Mouse (Mus musculus) heart, embryonic 12.5 days (tissue): ENCODE data around the gene Cdh6. TPM values are rescaled to one million over a fixed set of nuclear protein-coding genes. Genes with fewer than 3 reads are reported as not detected.
A peak's percentile ranks its signal among the peaks of the same experiment; 100 is the strongest.

Experiments used
- ATAC-seq: fragments of 200-750 bp; cut with Nextera tagmentation; 2 replicates; pipeline ENCODE4 v1.8.0; 2017; ENCODE audit warnings: moderate TSS enrichment, moderate library complexity; ENCODE audit not compliant: insufficient number of reproducible peaks, low FRiP score
- H3K27ac ChIP-seq: fragments of 300-500 bp; sonication (generic); 2 replicates; pipeline ENCODE4 v1.5.1; 2016; ENCODE audit warnings: mild to moderate bottlenecking, moderate library complexity; ENCODE audit not compliant: poor library complexity, severe bottlenecking
- H3K27me3 ChIP-seq: fragments of 300-500 bp; sonication (generic); replicated peaks from 2 replicates; pipeline ENCODE4 v1.6.1; 2016; ENCODE audit warnings: mild to moderate bottlenecking, moderate library complexity
- H3K36me3 ChIP-seq: fragments of 300-500 bp; sonication (generic); 2 replicates; pipeline ENCODE4 v1.6.1; 2016; ENCODE audit warnings: mild to moderate bottlenecking, moderate library complexity
- H3K4me1 ChIP-seq: fragments of 300-500 bp; sonication (generic); replicated peaks from 2 replicates; pipeline ENCODE4 v1.6.1; 2016; ENCODE audit warnings: mild to moderate bottlenecking
- H3K4me2 ChIP-seq: fragments of 300-500 bp; sonication (generic); 2 replicates; pipeline ENCODE4 v1.6.1; 2016; ENCODE audit warnings: mild to moderate bottlenecking, moderate library complexity
- H3K4me3 ChIP-seq: fragments of 300-500 bp; sonication (generic); 2 replicates; pipeline ENCODE4 v1.5.1; 2016; ENCODE audit warnings: mild to moderate bottlenecking
- H3K9ac ChIP-seq: fragments of 300-500 bp; sonication (generic); 2 replicates; pipeline ENCODE4 v1.6.1; 2016; ENCODE audit warnings: mild to moderate bottlenecking, moderate library complexity
- H3K9me3 ChIP-seq: fragments of 300-500 bp; sonication (generic); replicated peaks from 2 replicates; pipeline ENCODE4 v1.6.1; 2016; ENCODE audit warnings: mild to moderate bottlenecking, moderate library complexity
- WGBS: fragments of 180-500 bp; shearing (Covaris S2); methylation state at CpG from one replicate; pipeline ENCODE4 v1.1.7; 2016; 5-methylcytosine and 5-hydroxymethylcytosine counted together
- polyA plus RNA-seq: library from polyadenylated mRNA; unstranded; fragments of >200 nt; fragmentation: Nextera tagmentation; extraction: Ambion mirVana; gene quantifications from 2 replicates; pipeline ENCODE4 v1.2.1, GENCODE M21; 2016

Cdh6 gene
- polyA plus RNA-seq, 1 experiment from 2014 or later, result 2.7 TPM

GRCm38 (mm10) chr15:13183661-13184060, 10.2 kb upstream of the Cdh6 start:
- no peak overlapping the region for H3K4me3 ChIP-seq
- no peak for ATAC-seq
- no peaks in the 10 kb centered on the region for H3K36me3 ChIP-seq
- H3K9ac ChIP-seq, result no peak overlapping the region
- 82% methylated on average over 5 of the region's 5 CpGs for WGBS
- no peaks in the 10 kb centered on the region for H3K27me3 ChIP-seq
- no peaks in the 10 kb centered on the region for H3K9me3 ChIP-seq
- no peak overlapping the region for H3K27ac ChIP-seq
- no peak overlapping the region for H3K4me2 ChIP-seq
- H3K4me1 ChIP-seq, result no peaks in the 10 kb centered on the region

GRCm38 (mm10) chr15:13181430-13181829, 8.0 kb upstream of the Cdh6 start:
- H3K9ac ChIP-seq, result no peak overlapping the region
- no peaks in the 10 kb centered on the region for H3K4me1 ChIP-seq
- H3K4me3 ChIP-seq, result no peak overlapping the region
- H3K27me3 ChIP-seq, result 0 out of 2 replicates have a peak, but pooled peaks cover 3% of the 10 kb centered on the region
- WGBS, result 81% methylated on average over 8 of the region's 8 CpGs
- ATAC-seq, result no peak
- H3K27ac ChIP-seq, result no peak overlapping the region
- no peaks in the 10 kb centered on the region for H3K9me3 ChIP-seq
- no peaks in the 10 kb centered on the region for H3K36me3 ChIP-seq
- H3K4me2 ChIP-seq, result no peak overlapping the region

- Histone ChIP-seq H3K27me3 (0 out of 2 replicates have a peak, but pooled peaks cover 4% of the 10 kb centered on the region), H3K9me3 (no peaks in the 10 kb centered on the region), H3K4me1 (no peaks in the 10 kb centered on the region), H3K36me3 (no peaks in the 10 kb centered on the region), H3K9ac (no peak overlapping the region), H3K27ac (no peak overlapping the region), H3K4me2 (no peak overlapping the region), H3K4me3 (no peak overlapping the region)
- 47% methylated on average over 4 of the region's 4 CpGs for WGBS
- ATAC-seq, result no peak
Observed at GRCm38 (mm10) chr15:13181014-13181413, 7.5 kb upstream of the Cdh6 start.

GRCm38 (mm10) chr15:13175978-13176377, 2.5 kb upstream of the Cdh6 start:
- Histone ChIP-seq H3K9me3 (no peaks in the 10 kb centered on the region), H3K27ac (no peak overlapping the region), H3K4me1 (peaks cover 12% of the 10 kb centered on the region), H3K36me3 (no peaks in the 10 kb centered on the region), H3K9ac (no peak overlapping the region), H3K27me3 (peaks cover 9% of the 10 kb centered on the region), H3K4me2 (no peak overlapping the region), H3K4me3 (no peak overlapping the region)
- WGBS, result 16% methylated on average over 9 of the region's 9 CpGs
- ATAC-seq, result no peak

GRCm38 (mm10) chr15:13174618-13174980, 1.1 kb upstream of the Cdh6 start:
- peaks cover 9% of the 10 kb centered on the region for H3K27me3 ChIP-seq
- peak overlapping the region; percentile 65 for H3K4me3 ChIP-seq
- 24% methylated on average over 6 of the region's 6 CpGs for WGBS
- H3K27ac ChIP-seq, result no peak overlapping the region
- peak overlapping the region; percentile 97 for H3K4me2 ChIP-seq
- H3K9ac ChIP-seq, result no peak overlapping the region
- ATAC-seq, result no peak
- no peaks in the 10 kb centered on the region for H3K36me3 ChIP-seq
- no peaks in the 10 kb centered on the region for H3K9me3 ChIP-seq
- H3K4me1 ChIP-seq, result peaks cover 12% of the 10 kb centered on the region

- H3K4me1 ChIP-seq, result peaks cover 12% of the 10 kb centered on the region
- no peak for ATAC-seq
- no peaks in the 10 kb centered on the region for H3K36me3 ChIP-seq
- WGBS, result under 1% methylated on average over 27 of the region's 27 CpGs
- peak overlapping the region; percentile 97 for H3K4me2 ChIP-seq
- H3K4me3 ChIP-seq, result peak overlapping the region; percentile 65
- H3K9ac ChIP-seq, result peak overlapping the region; percentile 67; the same call in 1 of the 2 replicates
- H3K9me3 ChIP-seq, result no peaks in the 10 kb centered on the region
- peaks cover 9% of the 10 kb centered on the region for H3K27me3 ChIP-seq
- H3K27ac ChIP-seq, result no peak overlapping the region
Observed at GRCm38 (mm10) chr15:13173840-13174617, 554 bp upstream of the Cdh6 start.

- H3K4me1 ChIP-seq, result peaks cover 12% of the 10 kb centered on the region
- H3K9me3 ChIP-seq, result no peaks in the 10 kb centered on the region
- peak overlapping the region; percentile 65 for H3K4me3 ChIP-seq
- no peak overlapping the region for H3K27ac ChIP-seq
- H3K9ac ChIP-seq, result peak overlapping the region; percentile 67
- WGBS, result under 1% methylated on average over 26 of the region's 26 CpGs
- H3K36me3 ChIP-seq, result no peaks in the 10 kb centered on the region
- H3K4me2 ChIP-seq, result peak overlapping the region; percentile 97
- peaks cover 9% of the 10 kb centered on the region for H3K27me3 ChIP-seq
- ATAC-seq, result no peak; the same call in 1 of the 2 replicates
Observed at GRCm38 (mm10) chr15:13172365-13173070, 957 bp downstream of the Cdh6 start.

- ATAC-seq, result no peak
- Histone ChIP-seq H3K9me3 (no peaks in the 10 kb centered on the region), H3K27me3 (peaks cover 9% of the 10 kb centered on the region), H3K4me3 (peak overlapping the region; percentile 65), H3K36me3 (no peaks in the 10 kb centered on the region), H3K4me1 (peaks cover 12% of the 10 kb centered on the region), H3K27ac (no peak overlapping the region), H3K4me2 (peak overlapping the region; percentile 97), H3K9ac (peak overlapping the region; percentile 67)
- 5% methylated on average over 16 of the region's 16 CpGs for WGBS
Observed at GRCm38 (mm10) chr15:13171486-13172364, 1.8 kb downstream of the Cdh6 start.

GRCm38 (mm10) chr15:13165094-13165885, 8.2 kb downstream of the Cdh6 start:
- ATAC-seq, result no peak
- Histone ChIP-seq H3K4me2 (no peak overlapping the region), H3K27ac (no peak overlapping the region), H3K4me1 (no peaks in the 10 kb centered on the region), H3K36me3 (no peaks in the 10 kb centered on the region), H3K9ac (no peak overlapping the region), H3K9me3 (no peaks in the 10 kb centered on the region), H3K4me3 (no peak overlapping the region), H3K27me3 (no peaks in the 10 kb centered on the region)
- 83% methylated on average over 13 of the region's 13 CpGs for WGBS

- Histone ChIP-seq H3K36me3 (no peaks in the 10 kb centered on the region), H3K27ac (no peak overlapping the region), H3K27me3 (no peaks in the 10 kb centered on the region), H3K9ac (no peak overlapping the region), H3K4me1 (no peaks in the 10 kb centered on the region), H3K9me3 (no peaks in the 10 kb centered on the region), H3K4me3 (no peak overlapping the region), H3K4me2 (no peak overlapping the region)
- ATAC-seq, result no peak
- WGBS, result 84% methylated on average over 5 of the region's 5 CpGs
Observed at GRCm38 (mm10) chr15:13155820-13156219, 17.7 kb downstream of the Cdh6 start.
